Mouse (Mus musculus) left cerebral cortex, adult 8-10 months (tissue): Measurements from ENCODE around the gene Pi4ka. TPM values are rescaled to one million over a fixed set of nuclear protein-coding genes. Genes with fewer than 3 reads are reported as not detected.
A peak's percentile ranks its signal among the peaks of the same experiment; 100 is the strongest.

ENCODE experiments used
- DNase-seq, 2 experiments: peaks; one replicate each; pipeline ENCODE4 v3.0.0; 2022; ENCODE audit warnings: low spot score in 2 of 2
- total RNA-seq, 4 experiments: library from RNA; stranded (reverse); gene quantifications; 2 replicates each; pipeline ENCODE4 v1.2.4; 2022

The Pi4ka gene
- 100 to 1,000 TPM; 312 to 368 (median 333) TPM for total RNA-seq

DNA sequence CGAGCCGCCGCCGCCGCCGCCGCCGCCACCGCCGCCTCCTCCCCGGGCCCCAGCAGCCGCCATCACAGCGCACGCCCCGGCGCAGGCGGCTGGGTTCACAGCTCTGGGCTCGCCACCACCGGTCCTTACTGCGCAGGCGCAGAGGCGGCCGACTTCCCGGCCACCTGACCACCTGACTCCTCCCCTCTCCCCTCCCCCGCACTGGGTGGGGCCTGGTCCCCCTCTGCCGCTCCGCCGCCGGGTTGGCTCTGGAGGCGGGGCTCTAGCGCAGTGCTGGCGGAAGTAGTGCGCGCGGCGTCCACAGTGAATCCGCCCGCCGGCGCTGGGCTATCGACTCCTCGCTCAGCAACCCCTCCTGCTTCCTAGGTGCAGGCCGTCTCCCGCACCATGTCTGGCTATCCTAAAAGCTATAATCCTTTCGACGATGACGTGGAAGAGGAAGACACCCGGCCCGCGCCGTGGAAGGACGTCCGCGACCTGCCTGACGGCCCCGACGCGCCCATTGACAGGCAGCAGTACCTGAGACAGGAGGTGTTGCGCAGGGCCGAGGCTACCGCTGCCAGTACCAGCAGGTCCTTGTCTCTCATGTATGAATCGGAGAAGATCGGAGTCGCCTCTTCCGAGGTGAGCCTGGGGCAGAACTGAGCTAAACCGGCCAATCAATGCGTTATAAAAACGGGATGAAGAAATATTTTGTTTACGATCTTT, at the start of gene Pi4ka, which contains the start of gene Snap29:
Pi4ka (minus strand) TSS at position 579 of the 708 bp plus-strand sequence.
Snap29 (plus strand) TSS at position 251 of the 708 bp plus-strand sequence.
- peak; percentile 96 to 99 for DNase-seq

DNA sequence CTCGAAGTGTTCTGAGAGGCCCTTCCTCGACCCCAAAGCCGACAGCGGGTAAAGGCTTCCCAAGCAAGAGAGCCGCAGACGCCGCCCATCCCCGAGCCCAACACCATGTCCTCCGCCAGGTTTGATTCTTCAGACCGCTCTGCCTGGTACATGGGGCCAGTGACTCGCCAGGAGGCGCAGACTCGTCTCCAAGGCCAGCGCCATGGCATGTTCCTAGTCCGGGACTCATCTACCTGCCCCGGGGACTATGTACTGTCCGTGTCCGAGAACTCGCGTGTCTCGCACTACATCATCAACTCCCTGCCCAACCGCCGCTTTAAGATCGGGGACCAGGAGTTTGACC, 46.2 kb upstream of the Pi4ka start:
- no peak for DNase-seq

- DNase-seq: peak; percentile 93 to 96
Observed at GRCm38 (mm10) chr16:17451541-17452372, 45.6 kb upstream of the Pi4ka start, which contains the start of gene Crkl. Crkl (plus strand) TSS chr16:17451987.

- DNase-seq: no peak
Observed at GRCm38 (mm10) chr16:17432576-17432975, 26.5 kb upstream of the Pi4ka start.

DNA sequence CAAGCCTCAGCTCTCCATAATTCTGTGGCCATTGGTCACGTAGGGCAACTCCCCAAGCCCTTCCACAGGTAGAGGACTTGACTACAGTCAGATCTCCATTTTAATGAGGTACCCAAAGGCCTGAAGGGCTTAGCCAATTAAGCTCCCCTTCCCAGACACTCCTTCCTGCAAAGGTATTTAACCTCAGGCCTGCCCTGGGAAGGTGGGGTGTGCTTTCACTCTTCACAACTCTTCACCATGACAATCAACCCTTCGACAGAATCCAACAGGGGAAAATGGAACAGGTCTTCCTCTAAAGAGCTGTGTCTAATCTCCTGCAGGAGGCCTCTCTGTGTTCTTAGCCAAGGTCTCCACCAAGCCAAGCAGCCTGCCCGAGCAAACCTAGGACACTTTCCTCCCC, 16.9 kb upstream of the Pi4ka start:
- DNase-seq: no peak

- DNase-seq: no peak
Observed at GRCm38 (mm10) chr16:17410209-17410608, 4.1 kb upstream of the Pi4ka start.

DNA sequence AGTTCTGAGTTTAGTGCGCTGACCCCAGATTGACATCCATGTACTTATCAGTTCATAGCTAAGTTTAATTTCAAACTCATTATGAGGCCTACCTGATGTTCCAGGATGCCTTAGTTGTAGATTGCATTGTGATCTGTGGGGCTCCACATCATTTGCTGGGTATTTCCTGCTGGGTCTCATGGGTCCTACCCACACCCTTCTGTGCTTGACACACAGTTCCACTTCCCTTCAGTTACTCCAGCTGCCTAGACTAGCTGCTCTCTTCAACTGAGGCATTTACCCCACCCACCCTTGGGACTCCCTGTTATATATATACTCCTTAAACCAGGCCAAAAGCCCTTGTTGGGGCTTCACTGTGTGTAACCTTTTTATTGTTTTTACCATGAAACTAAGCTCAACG, 2.9 kb upstream of the Pi4ka start:
- DNase-seq: no peak

GRCm38 (mm10) chr16:17406512-17407231, 558 bp upstream of the Pi4ka start:
- no peak for DNase-seq

- peak; percentile 78 to 87 for DNase-seq
Observed at GRCm38 (mm10) chr16:17405271-17405696, 830 bp downstream of the Pi4ka start.

GRCm38 (mm10) chr16:17402855-17403254, 3.3 kb downstream of the Pi4ka start:
- no peak for DNase-seq

GRCm38 (mm10) chr16:17392784-17393183, 13.3 kb downstream of the Pi4ka start:
- DNase-seq: no peak

GRCm38 (mm10) chr16:17383594-17384326, 22.4 kb downstream of the Pi4ka start:
- no peak for DNase-seq

DNA sequence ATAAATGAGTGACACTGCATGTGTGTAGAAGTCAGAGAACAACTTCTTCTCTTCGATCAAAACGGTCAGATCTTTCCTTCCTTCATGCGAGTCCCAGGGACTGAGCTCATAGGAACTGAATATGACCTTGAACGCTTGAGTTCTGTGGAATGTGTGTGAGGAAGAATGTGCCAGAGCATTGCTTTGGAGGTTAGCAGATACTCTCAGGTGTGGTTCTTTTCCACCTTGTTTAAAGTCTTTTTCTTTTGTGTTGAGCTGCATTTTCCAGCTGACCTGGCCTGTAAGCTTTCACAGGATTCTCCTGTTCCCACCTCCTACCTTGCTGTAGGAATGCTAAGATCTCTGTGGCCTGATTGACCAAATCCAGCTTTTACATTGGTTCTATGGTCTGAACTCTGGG, 23.8 kb downstream of the Pi4ka start:
- no peak for DNase-seq

DNA sequence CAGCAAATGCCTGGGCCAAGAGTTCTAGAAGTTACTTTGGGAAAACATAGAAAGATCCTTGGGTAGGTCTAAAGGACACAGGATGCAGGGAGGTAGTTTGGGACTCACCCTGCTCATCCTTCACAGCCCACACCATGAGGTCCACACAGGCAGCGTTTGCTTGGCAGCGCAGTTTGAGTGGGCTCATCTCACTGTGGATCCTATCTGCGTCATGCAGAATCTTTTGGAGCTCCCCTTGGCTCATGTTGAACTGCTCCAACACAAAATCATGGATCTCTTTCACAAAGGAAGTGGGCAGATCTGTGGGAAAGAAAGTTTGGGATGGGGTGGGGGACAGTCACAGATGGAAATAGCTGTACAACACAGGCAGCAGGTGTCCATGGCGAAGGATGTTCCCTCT, 47.3 kb downstream of the Pi4ka start:
- DNase-seq: peak in 1 of 2 experiments; percentile 23

GRCm38 (mm10) chr16:17356031-17356430, 50.1 kb downstream of the Pi4ka start:
- DNase-seq: no peak

DNA sequence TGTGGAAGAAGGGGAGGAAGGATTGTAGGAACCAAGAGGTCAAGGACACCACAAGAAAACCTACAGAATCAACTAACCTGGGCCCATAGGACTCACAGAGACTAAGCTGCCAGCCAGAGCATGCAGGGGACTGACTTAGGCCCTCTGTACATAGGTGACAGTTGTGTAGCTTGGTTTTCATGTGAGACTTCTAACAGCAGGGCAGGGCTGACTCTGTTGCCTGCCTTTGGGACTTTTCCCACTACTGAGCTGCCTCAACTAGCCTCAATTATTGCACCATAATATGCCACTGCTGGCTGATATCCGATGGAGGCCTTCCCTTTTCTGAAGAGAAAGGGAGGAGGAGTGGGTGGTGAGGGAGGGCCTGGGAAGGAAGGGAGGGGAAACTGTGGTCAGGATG, 59.3 kb downstream of the Pi4ka start:
- no peak for DNase-seq

DNA sequence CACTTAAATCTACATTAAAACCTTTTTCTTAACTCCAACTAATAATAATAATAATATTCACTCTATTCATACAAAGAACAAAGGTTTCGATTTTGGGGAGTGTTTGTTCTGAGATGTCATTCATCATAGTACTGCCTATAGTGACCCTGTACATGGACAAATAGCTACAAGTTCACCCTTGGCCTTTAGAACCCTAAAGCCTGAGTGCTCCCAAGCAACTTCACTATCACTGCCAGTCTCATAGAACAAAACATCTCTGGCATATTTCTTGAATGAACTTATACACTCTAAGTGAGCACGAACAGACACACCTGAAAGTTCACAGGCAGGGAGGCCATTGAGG, 60.3 kb downstream of the Pi4ka start:
- DNase-seq: no peak

DNA sequence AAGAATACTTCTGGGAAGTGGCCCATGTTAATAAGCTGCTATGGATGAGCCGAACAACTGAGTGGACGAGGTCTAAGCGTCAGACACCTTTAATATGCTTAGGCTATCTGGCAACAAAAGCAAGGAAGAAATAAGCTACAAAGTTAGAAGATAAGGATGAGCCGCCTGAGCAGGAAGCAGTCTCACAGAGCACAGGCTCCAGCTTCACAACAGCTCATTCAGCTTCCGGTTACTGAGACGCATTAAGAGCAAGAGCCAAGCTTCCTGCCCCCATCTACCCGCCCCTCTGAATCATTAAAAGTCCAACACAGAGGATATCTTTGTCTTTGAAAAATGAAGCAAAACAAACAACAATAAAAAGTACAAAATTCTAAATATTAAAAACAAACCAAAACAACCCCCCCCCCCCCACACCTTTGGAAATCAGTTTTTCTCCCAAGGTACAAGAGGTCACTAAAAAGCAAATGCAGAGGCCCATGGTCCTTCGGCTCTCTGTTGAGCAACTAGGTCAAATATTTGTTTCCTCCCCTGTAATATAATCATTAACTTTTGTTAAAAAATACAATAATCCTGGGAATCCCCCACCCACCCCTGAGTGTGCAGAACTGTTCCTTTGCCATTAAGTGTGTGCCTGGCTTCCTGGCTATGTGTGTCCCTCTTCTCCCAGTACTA, 60.8 kb downstream of the Pi4ka start:
- no peak for DNase-seq

DNA sequence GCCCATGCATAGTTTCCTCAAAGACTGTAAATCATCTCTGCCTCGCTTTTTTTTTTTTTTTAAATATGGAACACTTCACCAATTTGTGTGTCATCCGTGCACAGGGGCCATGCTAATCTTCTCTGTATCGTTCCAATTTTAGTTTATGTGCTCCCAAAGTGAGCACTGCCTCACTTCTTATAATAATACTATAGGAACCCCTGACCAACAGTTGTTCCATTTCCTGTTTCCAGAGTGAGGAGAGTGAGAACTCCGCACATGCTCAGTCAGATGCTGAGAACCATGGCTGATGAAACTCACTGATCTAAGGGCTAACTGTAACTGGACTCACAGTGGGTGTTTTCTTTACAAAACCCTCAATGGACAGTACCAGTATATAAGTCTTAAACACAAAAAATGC, 64.3 kb downstream of the Pi4ka start:
- no peak for DNase-seq

DNA sequence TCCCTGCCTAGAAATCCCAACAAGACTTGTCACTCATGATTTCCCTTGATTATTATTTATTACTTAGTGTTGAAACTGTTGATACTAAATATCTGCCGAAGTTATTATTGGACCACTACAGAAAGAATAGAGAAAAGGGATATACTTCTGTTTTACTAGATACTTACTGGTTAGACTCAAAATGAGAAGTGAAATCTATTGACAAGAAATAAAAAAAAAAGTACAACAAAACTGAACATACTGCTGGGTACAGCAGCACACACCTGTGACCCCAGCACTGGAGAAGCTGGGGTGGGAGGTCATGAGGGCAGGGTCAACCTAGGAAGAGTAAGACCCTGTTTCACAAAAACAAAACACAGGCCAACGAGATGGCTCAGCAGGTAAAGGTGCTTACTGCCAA, 65.4 kb downstream of the Pi4ka start:
- no peak for DNase-seq

DNA sequence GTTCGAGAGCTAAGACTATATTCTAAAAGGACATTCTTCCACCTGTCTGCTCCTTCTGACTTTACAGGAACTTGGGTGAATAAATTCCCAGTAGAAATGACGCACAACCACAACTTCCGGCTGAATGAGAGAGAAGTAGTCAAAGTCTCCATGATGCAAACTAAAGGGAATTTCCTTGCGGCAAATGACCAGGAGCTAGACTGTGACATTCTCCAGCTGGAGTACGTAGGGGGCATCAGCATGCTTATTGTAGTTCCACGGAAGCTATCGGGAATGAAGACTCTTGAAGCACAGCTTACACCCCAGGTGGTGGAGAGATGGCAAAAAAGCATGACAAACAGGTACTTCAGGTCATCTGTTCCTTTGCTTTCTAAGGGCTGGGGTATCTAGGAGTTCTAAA, 66.4 kb downstream of the Pi4ka start:
- no peak for DNase-seq
